Mouse (Mus musculus): ENCODE data around the gene 1700122O11Rik.

DNA sequence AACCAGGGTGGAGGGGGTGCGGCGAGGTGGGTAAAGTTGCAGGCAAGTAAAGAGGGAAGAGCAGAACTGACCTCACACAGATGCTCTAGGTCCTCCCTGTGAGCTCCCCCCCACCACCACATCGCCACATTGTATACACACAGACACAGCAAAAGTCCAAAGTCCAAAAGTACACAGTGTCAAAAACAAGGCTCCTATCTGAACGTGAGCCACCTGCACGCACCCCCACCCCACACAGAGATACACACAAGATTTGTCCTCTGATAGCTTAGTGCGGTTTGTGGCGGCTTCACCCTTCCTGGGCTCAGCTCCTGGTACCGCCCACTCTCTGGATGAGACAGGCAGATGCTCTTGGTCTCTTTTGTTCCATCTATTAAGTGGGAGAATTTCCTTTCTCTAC, 50.0 kb downstream of the 1700122O11Rik start:
- no peak for TF ChIP-seq CTCF (IDR thresholded peaks at IDR 0.05; ENCODE audit: low read depth, low read length)
- no peak for TF ChIP-seq POLR2AphosphoS5 (IDR thresholded peaks at IDR 0.05; ENCODE audit: insufficient replicate concordance, low read depth, low read length)
- no peak for TF ChIP-seq GATA1 (IDR thresholded peaks at IDR 0.05; ENCODE audit: borderline replicate concordance, low read length)
- TF ChIP-seq TAL1 (conservative IDR thresholded peaks at IDR 0.05; ENCODE audit: low read depth, low read length), result no peak
